Comparison of ENCODE assay signal across 9 mouse cellular contexts in genomic region chr3:37468170-37468569, GRCm38 (mm10). TPM values are rescaled to one million over a fixed set of nuclear protein-coding genes. Genes with fewer than 3 reads are reported as not detected.
DNase-seq lines count a peak whose midpoint lies in the region; ATAC-seq and TF ChIP-seq lines count a peak whose summit lies in the region.
"Had no signal": no experiment of that assay in that cellular context is flagged by ENCODE, and none has a peak within 500 bp of the region (broad histone marks: within the 10 kb centered on the region; RNA-seq: fewer than 3 reads in every experiment).

No protein-coding gene starts in this region.

- H3K36me3 ChIP-seq in intestine, postnatal 0 days (ENCODE audit: control insufficient read depth, insufficient read depth), result no peaks in the 10 kb centered on the region
- H3K36me3 ChIP-seq in intestine, embryonic 16.5 days (ENCODE audit: control insufficient read depth, insufficient read depth, low read length), result no peaks in the 10 kb centered on the region

- DNase-seq in CD4-positive, CD25-positive, alpha-beta regulatory T cell, adult 2 months (ENCODE audit: low read depth, low spot score), result peak; percentile 35
- DNase-seq in R1 (ENCODE audit: low read depth, low spot score), result peak; percentile 32
- DNase-seq in induced T-regulatory cell, adult 2 months (ENCODE audit: low read depth), result peak; percentile 35
- no peak for DNase-seq in thymus, postnatal 10 days (ENCODE audit: low spot score in 2 of 2)
- DNase-seq in gastrocnemius, postnatal 14 days, result no peak
- DNase-seq in spleen, postnatal 4 days (ENCODE audit: low spot score in 2 of 2), result no peak
- DNase-seq: adrenal gland, adult 2 months had no signal

- H3K4me2 ChIP-seq in intestine, postnatal 0 days (replicated peaks; ENCODE audit: low read depth), result no peak overlapping the region
- no peak overlapping the region for H3K4me2 ChIP-seq in intestine, embryonic 16.5 days (ENCODE audit: low read depth, low read length)

- ATAC-seq in intestine, postnatal 0 days, result no peak
- ATAC-seq in intestine, embryonic 16.5 days, result no peak

- no peak overlapping the region for H3K4me3 ChIP-seq in intestine, postnatal 0 days (ENCODE audit: low read depth, low read length)
- no peak overlapping the region for H3K4me3 ChIP-seq in intestine, embryonic 16.5 days (ENCODE audit: low read length)

- no peak overlapping the region for H3K27ac ChIP-seq in intestine, postnatal 0 days (ENCODE audit: low read depth, low read length)
- H3K27ac ChIP-seq in intestine, embryonic 16.5 days (ENCODE audit: low read length), result no peak overlapping the region

- no peaks in the 10 kb centered on the region for H3K9me3 ChIP-seq in intestine, postnatal 0 days (ENCODE audit: control insufficient read depth)
- no peaks in the 10 kb centered on the region for H3K9me3 ChIP-seq in intestine, embryonic 16.5 days (ENCODE audit: control insufficient read depth, low read length)

- no peak overlapping the region for H3K9ac ChIP-seq in intestine, postnatal 0 days (ENCODE audit: low read depth, low read length)
- H3K9ac ChIP-seq in intestine, embryonic 16.5 days (ENCODE audit: low read depth, low read length), result no peak overlapping the region

- TF ChIP-seq CTCF in intestine, postnatal 0 days (IDR thresholded peaks at IDR 0.05; ENCODE audit: low read depth), result peak; percentile 78

- intact Hi-C loops in gastrocnemius, postnatal 14 days (cut with DNase I; ENCODE audit: low total_unique reads), result no loop called here

- no peaks in the 10 kb centered on the region for H3K4me1 ChIP-seq in intestine, postnatal 0 days (replicated peaks; ENCODE audit: control insufficient read depth, insufficient read depth, low read length)
- H3K4me1 ChIP-seq in intestine, embryonic 16.5 days (ENCODE audit: control insufficient read depth, insufficient read depth, low read length), result no peaks in the 10 kb centered on the region; the same call in 1 of the 2 replicates

- H3K27me3 ChIP-seq in intestine, postnatal 0 days (replicated peaks; ENCODE audit: control insufficient read depth, insufficient read depth, low read length), result no peaks in the 10 kb centered on the region
- H3K27me3 ChIP-seq in intestine, embryonic 16.5 days (replicated peaks; ENCODE audit: control insufficient read depth, insufficient read depth, low read length), result no peaks in the 10 kb centered on the region

- 82% methylated on average over 2 of the region's 2 CpGs for WGBS in intestine, postnatal 0 days
- WGBS in intestine, embryonic 16.5 days, result 86% methylated on average over 2 of the region's 2 CpGs

RNA-seq across cellular contexts. Expression of gene Nudt6, which starts 48.2 kb away (rescaled TPM):
- polyA plus RNA-seq in intestine, postnatal 0 days (2015; fragmentation: Nextera tagmentation; extraction: Ambion mirVana), result 6.2 and 7.5 TPM in 2 replicates
- polyA plus RNA-seq in intestine, embryonic 16.5 days (2015; fragmentation: Nextera tagmentation; extraction: Ambion mirVana), result 10.1 and 11.2 TPM in 2 replicates
- 10 to 100 TPM; 21.5 to 26.8 TPM for total RNA-seq in gastrocnemius, postnatal 14 days (2021)

RNA-seq across cellular contexts. Expression of gene Spata5, which starts 48.5 kb away (rescaled TPM):
- 13.1 and 15.9 TPM in 2 replicates for polyA plus RNA-seq in intestine, postnatal 0 days (2015; fragmentation: Nextera tagmentation; extraction: Ambion mirVana)
- 22.1 and 26.2 TPM in 2 replicates for polyA plus RNA-seq in intestine, embryonic 16.5 days (2015; fragmentation: Nextera tagmentation; extraction: Ambion mirVana)
- total RNA-seq in gastrocnemius, postnatal 14 days (2021), result 10 to 100 TPM; 10.9 to 12.9 TPM

Comparison
In these comparisons a context has a peak if more than half of its experiments do, and no peak if none do; other contexts are left out.
1. DNase-seq: peak in CD4-positive, CD25-positive, alpha-beta regulatory T cell, adult 2 months (single experiment), R1 (single experiment) and induced T-regulatory cell, adult 2 months (single experiment); none in thymus, postnatal 10 days (0 of 2), gastrocnemius, postnatal 14 days (single experiment) and spleen, postnatal 4 days (0 of 2).